Comparison of ENCODE assay signal across 31 mouse cellular contexts in the genomic region with DNA sequence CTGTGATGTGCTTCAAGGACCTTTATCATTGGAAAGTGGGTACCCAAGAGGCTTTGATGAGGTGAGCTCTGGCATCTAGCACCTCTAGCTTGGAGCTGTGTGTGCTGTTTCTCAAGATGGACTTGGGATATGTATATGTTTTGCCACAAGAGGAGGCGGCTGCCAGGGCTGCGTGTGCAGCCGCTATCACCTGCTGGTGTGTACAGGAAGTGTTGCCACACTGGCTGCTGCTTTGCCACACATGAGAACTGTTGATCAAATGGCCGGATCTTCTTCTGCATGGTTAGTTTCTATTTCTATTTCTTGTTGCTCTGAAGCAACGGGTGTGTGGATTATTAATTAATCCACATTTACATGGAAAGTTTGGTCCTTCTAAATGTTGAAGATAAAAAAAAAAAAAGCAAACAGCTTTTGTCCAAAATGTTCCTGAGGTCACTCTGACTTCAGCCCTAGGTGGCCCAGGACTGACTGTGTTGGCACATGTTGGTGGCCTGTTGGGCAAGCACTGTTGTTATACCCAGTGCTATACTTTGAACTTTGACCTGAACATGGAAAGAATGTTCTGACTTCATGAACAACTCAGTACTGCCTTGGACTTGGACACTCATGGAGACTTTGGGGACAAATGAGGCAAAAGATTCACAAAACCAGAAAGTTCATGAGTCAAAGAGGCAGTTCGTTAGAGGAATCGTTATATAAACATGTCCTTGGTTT. TPM values are rescaled to one million over a fixed set of nuclear protein-coding genes. Genes with fewer than 3 reads are reported as not detected.
A peak's percentile ranks its signal among the peaks of the same experiment; 100 is the strongest.
DNase-seq lines count a peak whose midpoint lies in the region; ATAC-seq and TF ChIP-seq lines count a peak whose summit lies in the region.
"Had no signal": no experiment of that assay in that cellular context is flagged by ENCODE, and none has a peak within 500 bp of the region (broad histone marks: within the 10 kb centered on the region; RNA-seq: fewer than 3 reads in every experiment).

No protein-coding gene starts in this region.

- H3K27me3 ChIP-seq in kidney, embryonic 16.5 days (ENCODE audit: insufficient read depth, low read length) = no peaks in the 10 kb centered on the region
- H3K27me3 ChIP-seq in liver, adult 2 months (ENCODE audit: control insufficient read depth, insufficient read depth, low read length) = no peaks in the 10 kb centered on the region
- no peaks in the 10 kb centered on the region for H3K27me3 ChIP-seq in intestine, postnatal 0 days (replicated peaks; ENCODE audit: control insufficient read depth, insufficient read depth, low read length)
- no peaks in the 10 kb centered on the region for H3K27me3 ChIP-seq in midbrain, embryonic 15.5 days (replicated peaks)
- H3K27me3 ChIP-seq: embryonic facial prominence, embryonic 13.5 days; neural tube, embryonic 15.5 days; Patski had no signal

- whole genome bisulfite sequencing in kidney, embryonic 16.5 days = 86% methylated on average over 7 of the region's 7 CpGs
- 18% methylated on average over 7 of the region's 7 CpGs for WGBS in liver, adult 2 months
- 65% methylated on average over 7 of the region's 7 CpGs for WGBS in intestine, postnatal 0 days
- WGBS in midbrain, embryonic 15.5 days = 89% methylated on average over 7 of the region's 7 CpGs

- H3K79me2 ChIP-seq in liver, adult 2 months (ENCODE audit: control insufficient read depth, insufficient read depth, low read length) = no peaks in the 10 kb centered on the region

- no peaks in the 10 kb centered on the region for H3K36me3 ChIP-seq in kidney, embryonic 16.5 days (ENCODE audit: insufficient read depth, low read length)
- H3K36me3 ChIP-seq in liver, adult 2 months (ENCODE audit: control insufficient read depth, insufficient read depth, low read length) = no peaks in the 10 kb centered on the region
- H3K36me3 ChIP-seq in intestine, postnatal 0 days (ENCODE audit: control insufficient read depth, insufficient read depth) = no peaks in the 10 kb centered on the region
- no peaks in the 10 kb centered on the region for H3K36me3 ChIP-seq in midbrain, embryonic 15.5 days (replicated peaks)
- H3K36me3 ChIP-seq: embryonic facial prominence, embryonic 13.5 days; G1E; heart, embryonic 10.5 days; liver, embryonic 15.5 days; neural tube, embryonic 15.5 days had no signal

- TF ChIP-seq CTCF in liver, adult 2 months (IDR thresholded peaks at IDR 0.05; ENCODE audit: low read depth, low read length) = 0 out of 2 replicates have a peak, but pooled peaks have one; percentile 8
- peak; percentile 26; the same call in 1 of the 2 replicates for TF ChIP-seq CTCF in intestine, postnatal 0 days (IDR thresholded peaks at IDR 0.05; ENCODE audit: low read depth)

- no peaks in the 10 kb centered on the region for H3K4me1 ChIP-seq in kidney, embryonic 16.5 days (ENCODE audit: insufficient read depth, low read length)
- peaks cover 22% of the 10 kb centered on the region for H3K4me1 ChIP-seq in liver, adult 2 months (ENCODE audit: control insufficient read depth, insufficient read depth, low read length)
- H3K4me1 ChIP-seq in intestine, postnatal 0 days (replicated peaks; ENCODE audit: control insufficient read depth, insufficient read depth, low read length) = 0 out of 2 replicates have a peak, but pooled peaks cover 6% of the 10 kb centered on the region
- no peaks in the 10 kb centered on the region for H3K4me1 ChIP-seq in midbrain, embryonic 15.5 days
- H3K4me1 ChIP-seq: embryonic facial prominence, embryonic 13.5 days; neural tube, embryonic 15.5 days had no signal

- DNase-seq in kidney, adult 11 months = peak; percentile 83
- peak; percentile 100 for DNase-seq in liver, adult 2 months (ENCODE audit: extremely low read depth, low read depth, low spot score)
- DNase-seq in liver = no peak
- DNase-seq in layer of hippocampus, postnatal 14 days (ENCODE audit: low spot score in 2 of 2) = no peak
- DNase-seq: adrenal gland, adult 8-10 months; cerebellum, adult 8-10 months; cerebellum, postnatal 36 days; embryo, embryonic 11 days; heart, postnatal 4 days; layer of hippocampus, postnatal 36 days; right cerebral cortex, adult 18-20 months had no signal

- no peak overlapping the region for H3K27ac ChIP-seq in kidney, embryonic 16.5 days (ENCODE audit: low read length)
- H3K27ac ChIP-seq in liver, adult 2 months (replicated peaks; ENCODE audit: insufficient read depth, low read depth, low read length) = peak overlapping the region; percentile 100
- H3K27ac ChIP-seq in intestine, postnatal 0 days (ENCODE audit: low read depth, low read length) = peak overlapping the region; percentile 65
- no peak overlapping the region for H3K27ac ChIP-seq in midbrain, embryonic 15.5 days
- H3K27ac ChIP-seq: embryonic facial prominence, embryonic 13.5 days; heart, embryonic 10.5 days; hindbrain, embryonic 14.5 days; layer of hippocampus, adult 2 months; liver, embryonic 15.5 days; macrophage; neural tube, embryonic 15.5 days; stomach, postnatal 0 days had no signal

- ATAC-seq in kidney, embryonic 16.5 days (ENCODE audit: low FRiP score, low TSS enrichment) = no peak
- ATAC-seq in intestine, postnatal 0 days = peak; percentile 69
- ATAC-seq in midbrain, embryonic 15.5 days (replicated peaks) = no peak
- ATAC-seq: forebrain, embryonic 14.5 days; inflammation-experienced regulatory T-cells, adult 6 months; lung, postnatal 0 days; Patski had no signal

- TF ChIP-seq POLR2A in liver, adult 2 months (IDR thresholded peaks at IDR 0.05; ENCODE audit: extremely low read depth, insufficient read depth, low read length) = no peak

- no peak overlapping the region for H3K4me2 ChIP-seq in kidney, embryonic 16.5 days (replicated peaks; ENCODE audit: low read depth, low read length)
- H3K4me2 ChIP-seq in intestine, postnatal 0 days (replicated peaks; ENCODE audit: low read depth) = no peak overlapping the region
- no peak overlapping the region for H3K4me2 ChIP-seq in midbrain, embryonic 15.5 days
- H3K4me2 ChIP-seq: embryonic facial prominence, embryonic 13.5 days; hindbrain, embryonic 14.5 days; liver, embryonic 15.5 days; midbrain, embryonic 11.5 days; neural tube, embryonic 15.5 days had no signal

- no peak overlapping the region for H3K4me3 ChIP-seq in kidney, embryonic 16.5 days (ENCODE audit: low read length)
- no peak overlapping the region for H3K4me3 ChIP-seq in liver, adult 2 months (ENCODE audit: insufficient read depth, low read depth, low read length)
- H3K4me3 ChIP-seq in intestine, postnatal 0 days (ENCODE audit: low read depth, low read length) = no peak overlapping the region
- no peak overlapping the region for H3K4me3 ChIP-seq in midbrain, embryonic 15.5 days
- H3K4me3 ChIP-seq: embryonic facial prominence, embryonic 13.5 days; heart, embryonic 10.5 days; layer of hippocampus, adult 2 months; liver, embryonic 15.5 days; neural tube, embryonic 15.5 days had no signal

- H3K9ac ChIP-seq in kidney, embryonic 16.5 days (replicated peaks; ENCODE audit: low read length) = no peak overlapping the region
- peak overlapping the region; percentile 25 for H3K9ac ChIP-seq in liver, adult 2 months (ENCODE audit: low read depth, low read length)
- no peak overlapping the region for H3K9ac ChIP-seq in intestine, postnatal 0 days (ENCODE audit: low read depth, low read length)
- no peak overlapping the region for H3K9ac ChIP-seq in midbrain, embryonic 15.5 days
- H3K9ac ChIP-seq: embryonic facial prominence, embryonic 13.5 days; hindbrain, embryonic 14.5 days; liver, embryonic 15.5 days; neural tube, embryonic 15.5 days had no signal

- H3K9me3 ChIP-seq in kidney, embryonic 16.5 days (ENCODE audit: low read length) = no peaks in the 10 kb centered on the region; the same call in 1 of the 2 replicates
- no peaks in the 10 kb centered on the region for H3K9me3 ChIP-seq in intestine, postnatal 0 days (ENCODE audit: control insufficient read depth)
- no peaks in the 10 kb centered on the region for H3K9me3 ChIP-seq in midbrain, embryonic 15.5 days
- H3K9me3 ChIP-seq: embryonic facial prominence, embryonic 13.5 days; heart, embryonic 10.5 days; liver, embryonic 15.5 days; neural tube, embryonic 15.5 days had no signal

RNA-seq across cellular contexts. Expression of gene Ctcfl, which starts 4.9 kb away (rescaled TPM):
- 0.07 and 0.10 TPM in 2 replicates for polyA plus RNA-seq in kidney, embryonic 16.5 days (2015; fragmentation: Nextera tagmentation; extraction: Ambion mirVana)
- 0.27 and 0.46 TPM in 2 replicates for total RNA-seq in liver, adult 2 months (2014; rRNA removed)
- 0.10 and 0.20 TPM in 2 replicates for polyA plus RNA-seq in liver, adult 2 months (2012; rRNA removed)
- 0.82 and 1.0 TPM in 2 replicates for polyA plus RNA-seq in intestine, postnatal 0 days (2015; fragmentation: Nextera tagmentation; extraction: Ambion mirVana)
- 0.05 and 0.14 TPM in 2 replicates for polyA plus RNA-seq in midbrain, embryonic 15.5 days (2015; fragmentation: Nextera tagmentation; extraction: Ambion mirVana)
- not detected for total RNA-seq in layer of hippocampus, postnatal 14 days (2021)
- total RNA-seq: CH12.LX; G1E; layer of hippocampus, adult 2 months; layer of hippocampus, postnatal 36 days; left cerebral cortex, postnatal 10 days had no signal
- polyA plus RNA-seq: forebrain, embryonic 14.5 days; frontal cortex, adult 2 months; G1E; inflammation-experienced regulatory T-cells, adult 6 months; lung, postnatal 0 days; macrophage; Patski; stomach, postnatal 0 days had no signal

RNA-seq across cellular contexts. Expression of gene Pck1, which starts 28.7 kb away (rescaled TPM):
- polyA plus RNA-seq in kidney, embryonic 16.5 days (2015; fragmentation: Nextera tagmentation; extraction: Ambion mirVana) = 35.4 and 38.4 TPM in 2 replicates
- total RNA-seq in liver, adult 2 months (2014; rRNA removed) = 2,468 and 2,488 TPM in 2 replicates
- polyA plus RNA-seq in liver, adult 2 months (2012; rRNA removed) = 240 and 585 TPM in 2 replicates
- 249 and 336 TPM in 2 replicates for polyA plus RNA-seq in intestine, postnatal 0 days (2015; fragmentation: Nextera tagmentation; extraction: Ambion mirVana)
- not detected in 2 replicates for polyA plus RNA-seq in midbrain, embryonic 15.5 days (2015; fragmentation: Nextera tagmentation; extraction: Ambion mirVana)
- total RNA-seq in layer of hippocampus, postnatal 14 days (2021) = not detected
- total RNA-seq: layer of hippocampus, adult 2 months; layer of hippocampus, postnatal 36 days; left cerebral cortex, postnatal 10 days had no signal
- polyA plus RNA-seq: embryonic facial prominence, embryonic 13.5 days; forebrain, embryonic 14.5 days; G1E; heart, embryonic 10.5 days; hindbrain, embryonic 14.5 days; inflammation-experienced regulatory T-cells, adult 6 months; macrophage; midbrain, embryonic 11.5 days; neural tube, embryonic 15.5 days; Patski had no signal

Comparison
In these comparisons a context has a peak if more than half of its experiments do, and no peak if none do; other contexts are left out.
1. DNase-seq: peak in kidney, adult 11 months (single experiment) and liver, adult 2 months (single experiment); none in liver (single experiment) and layer of hippocampus, postnatal 14 days (0 of 2).
2. H3K27ac ChIP-seq: peak in liver, adult 2 months (single experiment) and intestine, postnatal 0 days (single experiment); none in kidney, embryonic 16.5 days (single experiment) and midbrain, embryonic 15.5 days (single experiment).
3. RNA of gene Pck1, which starts 28.7 kb away (polyA plus RNA-seq): 249 to 336 TPM in intestine, postnatal 0 days, 240 to 585 TPM in liver, adult 2 months and 35.4 to 38.4 TPM in kidney, embryonic 16.5 days; not detected in midbrain, embryonic 15.5 days; every median in the first group is over 10 times any median in the second.